Mouse (Mus musculus) heart, postnatal 4 days (tissue): ENCODE data around the gene Plxnd1. TPM values are rescaled to one million over a fixed set of nuclear protein-coding genes. Genes with fewer than 3 reads are reported as not detected.

Source experiments
- DNase-seq: peaks from one replicate; pipeline ENCODE4 v3.0.0; 2021
- total RNA-seq, 2 experiments: library from RNA; stranded (reverse); gene quantifications; 2 replicates each; pipeline ENCODE4 v1.2.3; 2021

Plxnd1 gene
- total RNA-seq, 2 experiments from 2014 or later: 191 to 208 TPM

DNA sequence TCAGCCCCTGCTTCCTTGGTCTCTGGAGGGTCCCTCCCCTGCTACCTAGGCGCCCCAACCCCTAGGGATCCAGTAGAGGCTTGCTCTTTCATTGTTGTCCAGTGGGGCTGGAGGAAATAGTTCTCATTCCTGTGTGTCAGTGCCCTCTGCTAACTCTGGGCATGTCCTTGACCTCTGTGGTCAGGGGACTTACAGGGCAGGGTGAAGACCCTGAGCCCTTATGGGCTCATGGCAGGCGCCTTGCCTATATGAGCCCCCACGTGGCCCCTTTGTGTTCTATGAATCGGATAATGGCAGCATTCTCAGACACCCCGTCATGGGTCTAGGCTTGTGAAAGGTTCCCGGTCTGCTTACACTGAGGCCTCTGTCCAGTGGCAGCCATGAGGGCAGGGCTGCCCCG, 4.0 kb upstream of the Plxnd1 start:
- DNase-seq: no peak

GRCm38 (mm10) chr6:115997726-115998311, 3.0 kb upstream of the Plxnd1 start:
- DNase-seq: no peak

GRCm38 (mm10) chr6:115996171-115996851, 1.5 kb upstream of the Plxnd1 start:
- peak; percentile 64 for DNase-seq

DNA sequence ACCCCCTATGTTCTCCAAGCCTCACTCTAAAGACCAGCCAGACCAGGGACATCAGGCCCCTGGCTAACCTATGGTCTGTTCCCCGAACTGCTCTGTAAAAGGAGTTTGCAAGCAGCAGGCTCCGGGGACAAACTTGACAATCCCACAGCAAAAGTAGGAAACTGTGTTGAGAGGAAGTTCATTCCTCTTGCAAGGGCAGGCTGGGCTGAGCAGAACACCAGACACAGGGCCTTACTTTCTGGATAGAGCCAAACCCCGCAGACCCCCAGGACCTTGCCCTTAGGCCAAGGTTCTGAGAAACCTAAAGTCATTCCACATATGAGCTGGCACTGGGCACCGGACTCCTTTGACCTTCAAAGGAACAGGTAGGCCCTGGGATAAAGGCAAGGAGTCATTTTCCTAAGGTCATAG, 731 bp upstream of the Plxnd1 start:
- DNase-seq: no peak

- peak; percentile 56 for DNase-seq
Observed at GRCm38 (mm10) chr6:115994146-115994876, 494 bp downstream of the Plxnd1 start.

GRCm38 (mm10) chr6:115993463-115994145, 1.2 kb downstream of the Plxnd1 start:
- DNase-seq: no peak

- DNase-seq: no peak
Observed at GRCm38 (mm10) chr6:115992981-115993380, 1.8 kb downstream of the Plxnd1 start.

GRCm38 (mm10) chr6:115991881-115992620, 2.8 kb downstream of the Plxnd1 start:
- DNase-seq: no peak

DNA sequence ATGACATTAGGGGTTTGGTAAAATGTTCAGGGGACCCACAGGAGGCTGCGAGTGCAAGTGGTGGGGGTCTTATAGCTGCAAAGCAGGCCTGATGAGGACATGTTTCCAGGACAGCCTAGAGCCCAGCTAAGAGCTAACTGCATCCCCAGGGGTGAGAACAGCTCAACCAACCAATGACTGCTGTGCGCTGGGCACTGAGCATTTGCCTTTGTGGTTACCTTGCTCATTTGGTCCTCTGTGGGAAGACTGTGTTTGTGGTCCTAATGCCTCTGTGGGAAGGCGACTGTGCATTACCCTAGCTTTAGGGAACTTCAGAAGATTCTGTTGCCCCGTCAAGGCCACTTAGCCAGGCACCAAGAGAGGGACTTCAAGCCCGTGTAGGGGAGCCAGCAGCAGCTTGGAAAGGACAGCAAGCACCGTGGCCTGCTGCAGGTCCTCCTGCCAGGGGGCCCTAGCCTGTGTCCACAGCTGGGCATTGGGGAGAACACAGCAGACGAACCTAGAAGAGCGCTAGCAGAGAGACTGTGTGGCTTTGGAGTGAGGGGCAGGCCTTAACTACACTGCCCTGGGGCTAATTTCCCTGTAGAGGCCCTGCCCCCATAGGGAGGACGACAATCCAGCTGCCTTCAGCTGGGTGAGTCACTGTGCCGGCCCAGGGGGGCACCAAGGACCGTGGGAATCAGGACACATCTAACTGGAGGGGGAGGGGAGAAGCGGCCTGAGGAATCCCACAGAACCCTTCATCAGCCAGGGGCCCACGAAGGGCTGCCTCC, 3.5 kb downstream of the Plxnd1 start:
- DNase-seq: peak; percentile 55

DNA sequence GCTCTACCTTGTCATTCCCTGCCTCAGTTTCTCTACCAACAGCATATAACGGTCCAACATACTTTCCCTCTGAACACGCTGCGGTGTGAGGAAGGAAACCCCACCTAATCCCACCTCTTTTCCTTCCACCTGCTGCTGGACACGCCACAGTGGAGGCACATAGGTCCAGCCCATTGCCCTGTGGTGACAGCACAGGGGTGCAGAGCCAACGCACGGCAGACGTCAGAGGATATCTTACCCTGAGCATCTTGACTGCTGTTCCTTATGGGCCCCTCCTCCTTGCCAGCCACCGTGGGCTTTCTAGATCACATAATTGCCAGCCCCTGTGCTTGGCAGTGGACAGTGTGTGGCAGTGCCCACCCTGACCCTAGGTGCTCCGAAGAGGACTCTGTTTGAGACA, 4.3 kb downstream of the Plxnd1 start:
- no peak for DNase-seq

GRCm38 (mm10) chr6:115990056-115990455, 4.7 kb downstream of the Plxnd1 start:
- no peak for DNase-seq

DNA sequence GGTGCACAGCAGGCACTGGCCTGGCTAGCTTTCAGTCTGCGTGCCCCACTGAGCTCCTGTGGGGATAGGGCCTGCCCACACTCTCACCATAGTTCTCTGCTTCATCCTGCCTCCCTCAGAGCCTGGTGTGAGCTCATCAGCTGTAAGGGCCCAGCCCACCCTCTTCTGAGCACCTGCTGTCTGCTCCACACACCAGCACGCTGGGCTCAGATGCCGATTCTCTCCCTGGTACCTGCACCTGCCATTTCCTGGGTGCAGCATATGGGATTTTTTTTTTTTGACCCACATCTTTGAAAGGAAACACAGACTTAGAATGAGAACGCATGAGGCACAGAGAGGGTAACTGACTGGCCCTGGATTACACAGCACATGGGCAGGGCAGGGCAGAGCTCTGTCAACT, 5.2 kb downstream of the Plxnd1 start:
- no peak for DNase-seq

GRCm38 (mm10) chr6:115989032-115989431, 5.8 kb downstream of the Plxnd1 start:
- DNase-seq: no peak

DNA sequence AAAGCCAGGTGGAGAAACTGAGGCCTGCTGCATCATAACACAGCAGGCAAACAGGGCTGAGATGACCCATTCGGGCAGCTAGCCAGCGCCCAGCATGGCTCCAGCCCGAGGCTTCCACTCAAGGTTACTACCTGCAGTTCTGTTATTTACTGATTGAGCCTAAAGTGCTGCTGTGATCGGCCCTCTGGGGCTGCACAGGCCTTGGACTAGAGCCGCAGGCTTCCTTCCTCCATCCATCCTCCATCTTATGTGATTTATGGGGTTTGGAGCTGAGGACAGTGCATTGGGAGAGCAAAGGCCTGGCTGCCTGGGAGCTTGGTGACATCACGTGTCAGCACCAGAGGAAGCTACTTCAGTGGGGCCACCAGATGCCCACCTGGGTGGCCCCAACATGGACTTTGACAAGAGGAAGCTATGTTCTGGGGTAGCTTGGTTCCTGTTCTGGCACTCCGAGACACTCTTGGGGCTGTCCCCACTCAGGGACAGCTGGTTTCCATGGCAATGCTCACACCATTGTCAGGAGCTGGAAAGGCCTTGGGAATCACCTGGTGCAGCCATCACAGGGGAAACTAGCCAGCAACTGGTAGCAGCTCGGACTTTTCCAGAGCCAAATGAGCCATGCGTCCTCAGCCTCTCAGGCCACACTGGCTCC, 7.6 kb downstream of the Plxnd1 start:
- DNase-seq: no peak

DNA sequence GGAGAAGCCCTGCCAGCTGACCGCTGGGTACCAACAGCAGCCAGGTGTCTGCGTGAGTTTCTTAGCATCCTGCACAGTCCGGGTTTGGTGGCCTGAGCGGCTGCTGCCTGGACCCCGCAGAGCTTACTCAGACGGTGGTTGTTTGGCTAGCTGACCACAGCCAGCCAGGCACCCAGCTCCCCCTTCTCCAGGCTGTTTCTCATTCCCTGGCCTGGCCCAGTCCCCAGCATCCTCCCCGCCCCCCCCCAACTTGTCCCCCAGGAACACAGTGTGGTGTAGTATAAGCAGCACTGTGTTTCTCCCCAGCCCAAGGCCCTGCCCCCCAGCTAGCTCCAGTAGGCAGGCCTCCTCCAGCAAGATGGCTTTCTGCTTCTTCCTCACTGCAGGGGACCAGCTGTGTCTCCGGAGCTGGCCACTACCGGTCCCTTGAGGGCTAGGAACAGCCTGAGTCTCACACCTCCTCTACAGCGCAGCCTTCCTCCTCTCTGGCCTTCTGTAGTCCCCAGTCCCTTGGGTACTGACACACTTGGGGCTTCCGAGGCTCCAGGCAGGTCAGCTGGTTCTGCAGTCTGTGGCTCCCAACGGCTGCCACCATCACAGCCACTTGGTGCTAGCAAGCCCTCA, 8.2 kb downstream of the Plxnd1 start:
- no peak for DNase-seq

- no peak for DNase-seq
Observed at GRCm38 (mm10) chr6:115985622-115986021, 9.2 kb downstream of the Plxnd1 start.

- DNase-seq: no peak
Observed at GRCm38 (mm10) chr6:115984580-115984979, 10.2 kb downstream of the Plxnd1 start.

- DNase-seq: no peak
Observed at GRCm38 (mm10) chr6:115983306-115984038, 11.3 kb downstream of the Plxnd1 start.

DNA sequence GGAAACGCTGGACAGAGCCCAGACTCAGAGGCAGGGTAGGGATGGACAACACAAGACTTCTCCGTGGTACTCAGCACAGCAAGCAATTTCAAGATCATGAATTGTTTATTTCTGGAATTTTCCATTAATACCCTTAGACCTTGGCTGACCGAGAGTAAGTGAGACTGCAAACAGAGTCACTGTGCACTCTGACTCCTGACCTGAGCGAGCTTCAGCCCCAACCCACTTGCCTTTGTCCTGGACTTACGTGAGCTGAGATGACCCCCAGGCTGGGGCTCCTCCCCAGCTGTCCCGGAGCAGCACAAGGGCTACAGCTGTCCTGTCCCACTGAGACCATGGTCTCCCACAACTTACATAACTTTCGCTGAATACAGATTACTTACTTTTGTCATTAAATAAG, 11.9 kb downstream of the Plxnd1 start:
- no peak for DNase-seq

DNA sequence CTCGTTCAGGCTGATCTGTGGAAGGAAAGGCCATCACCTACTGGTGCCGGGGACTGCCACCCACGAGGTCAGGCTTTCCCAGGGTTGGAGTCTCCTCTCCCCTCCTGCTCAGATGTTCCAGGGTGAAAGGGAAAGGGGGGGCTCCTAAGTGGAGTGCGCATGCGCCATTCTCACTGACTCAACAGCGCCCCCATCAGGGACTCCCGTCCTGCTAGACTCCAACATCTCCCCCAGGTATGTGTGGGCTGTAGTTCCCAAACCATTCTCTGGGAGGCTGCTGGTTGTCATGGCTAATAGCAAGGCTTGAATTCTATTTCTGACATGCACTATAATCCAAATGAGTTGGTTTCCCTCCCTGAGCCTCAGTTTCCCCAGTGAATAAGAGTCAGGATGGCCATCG, 16.2 kb downstream of the Plxnd1 start:
- no peak for DNase-seq
